Mouse (Mus musculus): ENCODE data around the gene B3gnt6.

B3gnt6 gene

GRCm38 (mm10) chr7:98176322-98177070 lies 22.8 kb downstream of the B3gnt6 start:
- no peak for DNase-seq

GRCm38 (mm10) chr7:98174883-98175755 lies 24.2 kb downstream of the B3gnt6 start:
- no peak for DNase-seq

- DNase-seq, result no peak
Observed at GRCm38 (mm10) chr7:98173408-98173807, 25.9 kb downstream of the B3gnt6 start.

DNA sequence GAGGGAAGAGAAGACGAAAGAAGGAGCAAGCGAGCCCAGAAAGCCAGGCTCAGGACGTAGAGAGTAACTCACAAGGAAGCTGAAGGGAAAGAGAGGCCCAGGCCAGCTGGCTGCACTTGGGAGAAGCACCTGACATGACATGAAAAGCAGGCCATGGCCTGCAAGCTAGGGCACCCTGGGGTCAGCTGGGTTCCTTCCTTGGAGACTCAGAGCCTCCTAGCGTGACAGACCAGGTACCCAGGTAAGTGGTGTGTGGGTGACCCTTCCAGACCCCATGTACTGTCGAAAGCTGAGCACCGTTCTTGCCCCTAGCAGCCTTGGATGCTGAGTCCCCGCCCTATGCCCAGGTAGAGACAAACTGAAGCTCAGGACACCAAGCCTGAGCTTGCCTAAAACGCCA lies 26.6 kb downstream of the B3gnt6 start:
- no peak for DNase-seq

- no peak for DNase-seq
Observed at GRCm38 (mm10) chr7:98171141-98172073, 27.9 kb downstream of the B3gnt6 start.

DNA sequence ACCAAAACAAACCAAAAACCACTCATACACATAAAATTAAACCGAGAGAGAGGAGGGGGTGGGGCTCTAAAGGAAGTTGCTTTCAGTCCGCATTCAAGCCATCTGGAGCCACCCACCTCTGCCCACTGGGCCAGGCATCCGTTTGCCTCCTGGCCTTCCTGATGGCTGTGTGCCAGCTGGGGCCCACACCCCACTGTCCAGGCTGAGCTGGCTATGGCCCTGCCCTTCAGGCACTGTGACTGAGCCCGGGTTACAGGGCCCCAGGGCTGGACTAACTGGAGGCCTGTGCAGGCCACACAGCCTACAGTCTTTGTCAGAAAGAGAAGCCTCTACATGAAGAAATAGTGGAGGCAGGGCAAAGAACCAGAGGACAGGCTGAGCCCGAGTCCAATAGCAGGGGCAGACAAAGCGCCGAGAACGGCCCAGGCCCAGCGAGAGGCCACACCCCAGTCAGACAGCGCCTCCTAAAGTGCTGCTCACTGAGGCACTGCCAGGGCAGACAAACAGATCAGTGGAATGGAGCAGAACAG lies 34.2 kb downstream of the B3gnt6 start:
- DNase-seq, result no peak

DNA sequence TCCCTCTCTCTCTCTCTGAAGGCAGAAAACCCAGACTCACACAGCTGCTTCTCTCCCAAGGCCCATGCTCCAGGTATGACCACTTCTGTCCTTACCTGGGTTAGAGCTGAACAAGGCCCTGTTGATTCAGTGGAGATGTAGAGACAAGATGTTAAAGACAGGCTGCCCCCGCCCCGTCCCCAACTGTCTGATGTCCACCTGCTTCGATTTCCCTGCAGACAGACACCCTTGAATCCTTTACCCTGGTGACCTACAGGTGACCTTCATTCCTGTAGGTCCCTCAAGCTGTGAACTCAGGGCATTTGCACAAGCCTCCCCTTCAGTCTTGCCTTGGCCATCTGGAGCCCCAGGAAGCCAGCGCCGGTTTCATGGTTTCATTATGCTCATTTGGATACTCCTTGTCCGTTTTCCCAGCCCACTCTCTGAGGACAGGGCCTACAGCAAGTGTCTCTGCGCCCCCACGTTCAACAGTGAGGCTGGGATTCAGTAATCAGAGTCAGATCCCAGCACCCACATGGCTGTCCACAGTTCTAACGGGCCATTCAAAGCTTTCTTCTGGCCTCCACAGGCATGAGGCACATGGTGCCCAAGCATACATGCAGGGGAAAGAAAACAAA lies 34.8 kb downstream of the B3gnt6 start:
- no peak for DNase-seq

GRCm38 (mm10) chr7:98163700-98164099 lies 35.6 kb downstream of the B3gnt6 start:
- DNase-seq, result no peak

GRCm38 (mm10) chr7:98162239-98162638 lies 37.0 kb downstream of the B3gnt6 start:
- DNase-seq, result no peak

- no peak for DNase-seq
Observed at GRCm38 (mm10) chr7:98160041-98160740, 39.1 kb downstream of the B3gnt6 start.

DNA sequence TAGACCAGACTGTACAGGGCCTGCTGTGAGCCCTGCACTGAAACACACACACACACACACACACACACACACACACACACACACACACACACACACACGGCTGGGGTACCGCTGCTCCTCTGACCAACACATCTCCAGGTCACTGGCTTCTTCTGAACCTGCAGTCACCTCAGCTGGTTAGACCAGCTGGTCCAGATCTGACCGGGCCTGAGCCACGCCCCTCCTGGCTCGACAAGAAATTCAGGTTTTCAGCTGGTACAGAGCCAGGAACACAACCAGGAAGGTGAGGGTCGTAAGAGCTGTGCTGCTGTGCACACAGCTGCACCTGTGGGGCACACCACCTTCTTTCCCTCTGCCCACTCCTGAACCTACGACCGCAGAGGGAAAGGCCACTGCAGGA lies 40.8 kb downstream of the B3gnt6 start:
- no peak for DNase-seq

- no peak for DNase-seq
Observed at GRCm38 (mm10) chr7:98157636-98158332, 41.5 kb downstream of the B3gnt6 start.

DNA sequence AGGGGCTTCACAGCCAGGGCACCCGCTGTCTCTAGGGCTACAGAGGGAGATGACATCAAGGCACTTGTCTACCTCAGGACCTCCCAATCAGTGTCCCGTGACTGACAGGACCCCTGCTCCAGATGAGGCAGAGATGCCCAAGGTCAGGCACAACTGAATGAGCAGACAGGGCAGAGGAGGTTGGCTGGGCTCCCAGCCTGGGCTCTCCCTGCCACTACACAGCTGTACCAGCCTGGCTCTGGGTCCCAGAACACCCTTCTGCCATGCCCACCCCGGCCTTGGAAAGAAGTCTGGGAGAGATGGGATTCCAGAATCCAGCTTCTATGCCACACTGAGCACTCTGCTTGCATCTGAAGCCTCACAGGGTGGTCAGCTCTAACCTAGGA lies 43.0 kb downstream of the B3gnt6 start:
- no peak for DNase-seq

DNA sequence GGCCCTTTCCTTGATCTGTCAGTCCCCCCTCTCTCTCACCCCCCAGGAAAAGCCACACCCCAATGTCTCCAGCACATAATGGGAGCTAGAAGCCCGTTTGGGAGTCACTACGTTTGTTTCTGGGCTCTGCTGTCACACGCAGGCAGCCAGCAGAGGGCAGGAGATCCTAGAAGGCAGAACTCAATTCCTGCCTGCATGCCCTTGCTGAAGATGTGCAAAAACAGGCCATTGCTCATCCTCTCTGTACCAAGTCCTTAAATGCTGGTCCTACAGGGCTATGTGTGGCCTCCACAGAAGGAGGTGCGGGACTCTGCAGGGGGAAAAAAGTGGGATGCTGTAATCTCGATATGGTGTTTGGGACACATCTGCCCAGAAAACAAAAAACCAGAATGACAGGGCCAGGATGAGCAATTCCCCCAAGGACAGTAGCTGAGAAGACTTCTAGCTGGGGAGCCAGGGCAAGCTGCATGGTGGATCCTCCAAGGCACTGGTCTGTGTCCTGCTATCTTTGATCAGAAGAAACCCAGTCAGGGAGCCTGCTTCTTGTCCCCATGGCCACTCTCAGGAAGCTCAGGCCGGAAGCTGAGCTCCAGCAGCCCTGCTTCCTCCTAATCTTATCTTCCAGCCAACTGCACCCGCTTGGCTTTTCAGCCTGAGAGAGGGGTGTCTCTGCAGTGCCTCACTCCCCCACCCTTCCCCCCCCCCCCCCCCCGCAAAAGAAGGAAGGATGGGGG lies 43.6 kb downstream of the B3gnt6 start:
- peak; percentile 71 for DNase-seq

GRCm38 (mm10) chr7:98153892-98154291 lies 45.4 kb downstream of the B3gnt6 start:
- no peak for DNase-seq

DNA sequence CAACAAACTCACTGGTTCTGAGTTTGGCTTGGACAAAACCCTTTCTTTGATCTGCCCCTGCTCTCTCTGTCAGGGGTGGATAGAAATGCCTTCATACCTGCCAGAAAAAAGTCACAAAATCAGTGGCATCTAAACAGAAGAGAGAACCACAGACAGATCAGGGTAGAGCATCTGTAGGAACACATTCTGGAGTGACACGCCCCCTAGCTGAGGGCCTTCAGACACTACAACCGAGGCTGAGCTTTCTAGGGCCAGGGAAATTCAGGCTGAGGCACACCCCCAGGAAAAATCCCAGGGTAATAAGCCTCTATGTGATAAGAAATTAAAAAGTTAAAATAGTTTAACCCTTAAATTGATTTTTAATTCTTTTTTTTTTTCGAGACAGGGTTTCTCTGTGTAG lies 45.9 kb downstream of the B3gnt6 start:
- DNase-seq, result no peak

GRCm38 (mm10) chr7:98152400-98152799 lies 46.9 kb downstream of the B3gnt6 start:
- DNase-seq, result no peak

GRCm38 (mm10) chr7:98150525-98150924 lies 48.8 kb downstream of the B3gnt6 start:
- no peak for DNase-seq

- DNase-seq, result no peak
Observed at GRCm38 (mm10) chr7:98149802-98150201, 49.5 kb downstream of the B3gnt6 start.

- no peak for DNase-seq
Observed at GRCm38 (mm10) chr7:98148721-98149407, 50.4 kb downstream of the B3gnt6 start.

Data from right cerebral cortex, adult 18-20 months (tissue).